Mouse (Mus musculus) brain, embryonic 14.5 days (tissue): ENCODE results near the gene Pdik1l. TPM values are rescaled to one million over a fixed set of nuclear protein-coding genes. Genes with fewer than 3 reads are reported as not detected.

Experiments
- DNase-seq: peaks from one replicate; pipeline ENCODE4 v3.0.0-alpha.2; 2011; ENCODE audit warnings: low read depth
- CTCF ChIP-seq: fragments of 200-500 bp; IDR thresholded peaks from 2 replicates; pipeline ENCODE4 v1.5.1; 2012; ENCODE audit warnings: inconsistent platforms, mild to moderate bottlenecking, moderate library complexity, borderline replicate concordance; ENCODE audit not compliant: insufficient read depth, insufficient read length; ENCODE audit errors: extremely low read depth
- POLR2A ChIP-seq: fragments of 200-500 bp; IDR thresholded peaks from 2 replicates; pipeline ENCODE4 v1.6.1; 2012; ENCODE audit warnings: mild to moderate bottlenecking, inconsistent platforms, borderline replicate concordance; ENCODE audit not compliant: poor library complexity, insufficient read depth, insufficient read length, severe bottlenecking; ENCODE audit errors: extremely low read depth
- polyA plus RNA-seq: library from polyadenylated mRNA; depleted of rRNA; stranded (reverse); fragments of >200 nt; gene quantifications from 2 replicates; pipeline ENCODE4 v1.2.3, GENCODE M21; 2012; rRNA removed

Gene Pdik1l
- polyA plus RNA-seq = 18.8 and 20.7 TPM in 2 replicates

GRCm38 (mm10) chr4:134287575-134288025 lies at the start of gene Pdik1l:
Pdik1l (minus strand) TSS chr4:134287895.
- TF ChIP-seq CTCF = no peak
- no peak; the same call in 1 of the 2 replicates for TF ChIP-seq POLR2A
- DNase-seq = peak; percentile 94

- TF ChIP-seq POLR2A (no peak), CTCF (no peak)
- DNase-seq = no peak
Measured at GRCm38 (mm10) chr4:134330281-134330680, 42.6 kb upstream of the Pdik1l start.

DNA sequence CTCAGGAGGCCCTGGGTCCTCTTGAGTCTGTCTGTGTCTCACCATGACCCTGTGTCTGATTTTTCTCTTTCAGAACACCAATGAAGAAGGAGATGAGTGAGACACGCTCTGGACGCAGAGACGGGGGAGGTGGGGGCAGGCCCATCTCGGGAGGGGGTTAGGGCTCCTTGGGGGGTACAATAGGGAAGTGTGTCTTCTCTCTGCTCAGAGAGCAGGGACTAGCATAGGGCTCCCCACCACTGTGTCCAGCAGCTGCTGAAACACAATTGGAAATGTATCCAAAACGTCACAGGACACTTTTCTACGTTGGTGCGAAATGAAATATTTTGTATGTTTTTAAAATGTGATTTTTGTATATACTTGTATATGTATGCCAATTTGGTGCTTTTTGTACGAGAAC lies 41.1 kb upstream of the Pdik1l start:
- TF ChIP-seq CTCF (no peak), POLR2A (no peak)
- DNase-seq = no peak

GRCm38 (mm10) chr4:134328151-134328550 lies 40.5 kb upstream of the Pdik1l start:
- DNase-seq = no peak

DNA sequence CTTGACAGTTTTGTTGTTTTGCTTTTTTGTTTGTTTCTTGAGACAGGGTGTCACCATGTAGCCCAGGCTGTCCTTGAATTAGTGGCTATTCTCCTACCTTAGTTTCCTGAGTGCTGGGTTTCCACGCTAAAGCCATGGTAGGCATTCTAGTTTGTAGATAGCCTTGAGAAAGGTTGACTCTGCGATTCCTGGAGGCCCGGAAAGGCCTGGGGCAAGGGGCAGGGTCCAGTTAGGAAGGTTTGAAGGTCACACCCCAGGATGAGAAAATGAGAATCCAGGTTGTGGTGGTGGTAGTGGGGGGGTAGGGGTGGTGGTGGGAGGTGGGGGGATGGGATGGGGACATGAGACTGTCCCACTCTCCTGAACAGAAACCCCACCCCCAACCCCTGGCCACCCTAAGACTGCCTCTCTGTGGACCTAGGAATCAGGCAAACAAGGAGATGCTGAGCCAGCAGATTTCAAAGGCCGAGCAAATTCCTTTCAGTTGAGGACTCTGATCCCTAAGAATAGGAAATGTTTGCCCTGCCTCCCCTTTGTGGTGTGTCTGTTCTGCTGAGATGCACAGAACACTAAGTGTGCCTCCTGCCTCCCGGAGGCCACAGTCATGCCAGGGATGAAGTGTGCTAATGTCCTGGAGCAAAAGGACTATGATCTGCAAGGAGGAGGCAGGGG lies 39.3 kb upstream of the Pdik1l start:
- DNase-seq = no peak

More at GRCm38 (mm10) chr4:134328151-134328550, 40.5 kb upstream of the Pdik1l start:
- TF ChIP-seq POLR2A (no peak), CTCF (no peak)

DNA sequence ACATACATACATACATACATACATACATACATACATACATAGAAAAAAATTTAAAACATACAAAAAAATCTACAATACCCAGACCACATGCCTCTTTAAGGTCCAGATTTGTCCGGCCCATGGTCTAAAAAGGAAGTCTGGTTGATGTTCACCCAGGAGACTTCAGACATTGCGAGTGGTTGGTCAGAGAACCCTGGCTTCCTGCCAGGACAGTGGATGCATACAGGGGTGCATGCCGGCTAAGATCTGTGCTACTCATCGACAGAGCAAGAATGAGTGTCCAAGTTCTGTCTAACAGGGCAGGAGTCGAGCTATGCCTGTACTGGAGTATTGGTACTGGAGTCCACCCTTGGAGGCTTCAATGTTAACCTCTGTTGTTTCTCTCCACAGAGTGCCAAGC lies 37.0 kb upstream of the Pdik1l start:
- TF ChIP-seq POLR2A (no peak), CTCF (no peak)
- DNase-seq = no peak

More for the DNA sequence above, 39.3 kb upstream of the Pdik1l start:
- no peak for TF ChIP-seq CTCF
- TF ChIP-seq POLR2A = no peak

DNA sequence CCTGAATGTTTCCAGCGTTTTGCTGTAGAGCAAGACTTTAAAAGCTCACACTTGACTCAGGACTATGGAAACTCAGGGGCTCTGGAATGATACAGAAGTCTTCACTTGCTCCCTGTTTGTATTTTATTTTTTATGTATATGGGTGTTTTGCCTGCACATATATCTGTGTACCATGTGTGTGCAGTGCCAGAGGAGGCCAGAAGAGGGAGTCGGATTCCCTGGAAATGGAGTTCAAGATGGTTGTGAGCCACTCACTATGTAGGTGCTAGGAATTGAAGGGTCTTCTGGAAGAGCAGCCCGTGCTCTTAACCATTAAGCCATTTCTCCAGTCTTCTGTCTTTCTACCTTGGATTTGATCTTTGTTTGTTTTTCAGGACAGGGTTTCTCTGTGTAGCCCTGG lies 33.8 kb upstream of the Pdik1l start:
- TF ChIP-seq CTCF (peak; percentile 15; the same call in 1 of the 2 replicates), POLR2A (no peak)
- DNase-seq = no peak

GRCm38 (mm10) chr4:134319674-134320073 lies 32.0 kb upstream of the Pdik1l start:
- TF ChIP-seq POLR2A = no peak
- no peak for DNase-seq

GRCm38 (mm10) chr4:134319074-134319473 lies 31.4 kb upstream of the Pdik1l start:
- TF ChIP-seq POLR2A (no peak), CTCF (no peak)
- DNase-seq = no peak

- no peak for DNase-seq
- TF ChIP-seq CTCF (no peak), POLR2A (no peak)
Measured at GRCm38 (mm10) chr4:134316390-134316789, 28.7 kb upstream of the Pdik1l start.

- TF ChIP-seq CTCF = no peak
- no peak for TF ChIP-seq POLR2A
- no peak for DNase-seq
Measured at GRCm38 (mm10) chr4:134315470-134315869, 27.8 kb upstream of the Pdik1l start.

- no peak for DNase-seq
- TF ChIP-seq POLR2A = no peak
- no peak for TF ChIP-seq CTCF
Measured at GRCm38 (mm10) chr4:134314876-134315275, 27.2 kb upstream of the Pdik1l start, which contains the start of gene Trim63. Trim63 (plus strand) TSS chr4:134315120.
